Mouse (Mus musculus) left cerebral cortex, postnatal 4 days (tissue): ENCODE data around the gene Tnrc6a. TPM values are rescaled to one million over a fixed set of nuclear protein-coding genes. Genes with fewer than 3 reads are reported as not detected.
A peak's percentile ranks its signal among the peaks of the same experiment; 100 is the strongest.

Experiments
- DNase-seq: peaks from one replicate; pipeline ENCODE4 v3.0.0-alpha.2; 2022
- intact Hi-C: fragments of 180-260 bp; cut with DNase I; formaldehyde crosslinking; loops from one replicate; pipeline ENCODE4 v1.15.1; 2025
- total RNA-seq, 2 experiments: library from RNA; stranded (reverse); gene quantifications; 2 replicates each; pipeline ENCODE4 v1.2.3; 2021

Tnrc6a gene
- total RNA-seq, 2 experiments from 2014 or later = 74.2 to 80.5 TPM

DNA sequence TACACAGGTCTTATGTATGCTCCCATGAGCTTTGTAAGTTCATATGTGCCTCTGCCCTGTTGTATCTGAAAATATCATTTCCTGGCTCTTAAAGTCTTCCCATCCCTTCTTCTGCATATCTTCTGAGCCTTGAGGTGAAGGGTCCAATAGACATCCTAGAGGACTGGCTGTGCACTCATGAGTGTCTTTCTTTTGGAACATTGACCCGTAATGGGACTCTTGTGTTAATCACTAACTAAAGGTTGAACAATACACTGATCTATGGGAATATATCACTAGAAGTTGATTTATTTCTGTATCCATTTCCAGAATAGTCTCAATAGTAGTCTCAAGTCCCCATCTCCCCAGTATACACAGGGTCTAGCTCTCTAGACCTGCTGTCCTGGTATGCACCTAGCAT lies 61.2 kb downstream of the Tnrc6a start:
- no peak for DNase-seq
- intact Hi-C loops = loop anchor here (5.0 kb wide), 1 partner anchor 188 kb away; no protein-coding TSS in a partner anchor

DNA sequence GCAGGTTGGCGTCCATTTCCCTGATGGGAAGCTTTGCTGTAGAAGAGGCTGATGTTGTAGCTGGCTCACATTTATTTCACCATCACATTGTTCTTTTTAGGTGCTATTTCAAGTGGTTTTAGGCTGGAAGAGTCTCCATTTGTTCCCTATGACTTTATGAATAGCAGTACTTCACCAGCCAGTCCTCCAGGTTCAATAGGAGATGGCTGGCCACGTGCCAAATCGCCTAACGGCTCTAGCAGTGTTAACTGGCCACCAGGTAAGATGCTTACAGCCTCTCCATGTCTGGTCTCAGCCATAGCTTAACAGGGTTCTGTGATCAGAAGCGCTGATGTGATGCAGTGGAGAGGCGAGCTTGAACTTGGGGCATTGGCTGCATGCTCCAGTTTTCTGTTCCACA lies 62.8 kb downstream of the Tnrc6a start:
- peak; percentile 31 for DNase-seq
- intact Hi-C loops = no loop called here

DNA sequence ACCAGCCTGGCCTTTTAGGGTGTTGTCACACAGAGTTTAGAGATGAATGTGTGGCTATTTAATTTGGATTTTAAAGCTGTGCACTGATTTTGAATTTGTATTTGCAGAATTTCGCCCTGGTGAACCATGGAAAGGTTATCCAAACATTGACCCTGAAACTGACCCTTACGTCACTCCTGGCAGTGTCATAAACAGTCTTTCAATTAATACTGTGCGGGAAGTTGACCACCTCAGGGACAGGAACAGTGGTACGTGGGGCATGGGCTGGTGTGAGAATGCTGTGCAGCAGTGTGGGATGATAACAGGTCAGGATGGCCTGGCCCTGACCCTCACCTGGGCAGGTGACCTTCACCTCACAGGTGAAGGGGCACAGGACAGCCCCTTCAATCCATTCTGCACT lies 63.6 kb downstream of the Tnrc6a start:
- intact Hi-C loops = no loop called here
- DNase-seq = no peak

DNA sequence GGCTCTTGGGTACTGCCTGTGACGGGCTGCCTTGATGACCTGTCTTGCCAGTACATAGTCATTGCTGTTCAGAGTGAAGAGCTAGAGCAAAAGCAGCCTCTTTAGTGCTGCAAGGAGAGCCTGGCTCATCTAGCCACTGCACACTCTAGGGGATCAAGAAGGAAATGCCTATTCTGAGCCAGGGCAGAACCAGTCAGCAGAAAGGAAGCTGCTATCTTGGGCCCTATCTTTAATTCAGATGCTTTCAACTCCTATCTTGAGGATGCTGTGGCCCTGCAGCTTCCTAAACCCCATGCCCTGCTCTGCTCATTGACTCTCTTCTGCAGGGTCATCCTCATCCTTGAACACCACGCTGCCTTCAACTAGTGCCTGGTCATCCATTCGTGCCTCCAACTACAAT lies 64.8 kb downstream of the Tnrc6a start:
- intact Hi-C loops = no loop called here
- DNase-seq = no peak

DNA sequence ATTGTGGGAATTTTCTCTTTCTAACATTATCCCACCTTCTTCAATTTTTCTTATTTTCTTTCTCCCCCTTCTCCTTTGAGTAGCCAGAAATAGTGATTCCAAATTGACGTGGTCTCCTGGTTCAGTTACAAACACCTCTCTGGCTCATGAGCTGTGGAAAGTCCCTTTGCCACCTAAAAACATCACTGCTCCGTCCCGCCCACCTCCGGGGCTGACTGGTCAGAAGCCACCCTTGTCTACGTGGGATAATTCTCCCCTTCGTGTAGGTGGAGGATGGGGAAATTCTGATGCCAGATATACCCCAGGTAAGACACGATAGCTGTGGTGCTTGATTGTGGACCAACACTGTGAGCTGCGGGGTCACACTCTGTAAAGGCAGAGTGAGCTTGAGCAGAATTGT lies 66.1 kb downstream of the Tnrc6a start:
- intact Hi-C loops = loop anchor here (10.0 kb wide), 1 partner anchor 55 kb away; no protein-coding TSS in a partner anchor
- DNase-seq = no peak

DNA sequence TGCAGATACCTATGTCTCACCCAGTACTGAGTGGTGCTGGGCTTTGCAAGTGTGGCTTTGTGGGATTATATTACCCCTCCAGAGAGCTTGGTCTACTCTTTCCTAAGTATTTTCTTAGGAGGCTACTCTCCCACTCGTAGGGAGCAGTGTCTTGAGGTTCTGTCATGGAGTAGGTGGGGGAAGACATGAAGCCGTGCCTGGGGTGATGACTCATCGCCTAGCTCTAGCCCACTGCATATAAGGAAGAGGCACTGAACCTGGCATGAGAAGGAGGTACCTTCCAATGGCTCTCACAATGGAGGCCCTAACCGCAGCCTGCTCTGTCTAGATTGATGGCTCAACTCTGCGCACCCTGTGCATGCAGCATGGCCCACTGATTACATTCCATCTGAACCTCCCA lies 68.0 kb downstream of the Tnrc6a start:
- intact Hi-C loops = loop anchor here (10.0 kb wide), 1 partner anchor 57 kb away; no protein-coding TSS in a partner anchor

DNA sequence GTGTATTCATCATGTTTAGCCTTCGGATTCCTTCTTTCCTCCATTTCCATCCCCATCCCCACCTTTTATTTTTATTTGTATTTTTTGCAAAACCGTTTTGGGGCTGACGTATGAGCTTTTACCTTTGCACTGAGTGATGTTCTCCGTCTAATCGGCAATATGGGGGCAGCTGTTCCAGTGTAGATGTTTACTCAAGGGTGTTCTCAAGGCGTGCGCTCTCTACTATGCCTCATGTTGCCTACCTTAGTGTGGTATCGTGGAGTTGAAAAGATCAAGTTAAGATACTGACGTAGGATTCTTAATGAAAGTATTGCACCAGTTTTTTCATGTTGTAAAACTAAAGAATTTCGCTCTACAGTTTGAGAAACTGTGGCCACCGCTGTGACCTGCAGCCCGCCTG lies 69.5 kb downstream of the Tnrc6a start:
- no peak for DNase-seq
- intact Hi-C loops = loop anchor here (10.0 kb wide), 1 partner anchor 58 kb away; no protein-coding TSS in a partner anchor

More for the DNA sequence above, 68.0 kb downstream of the Tnrc6a start:
- no peak for DNase-seq

DNA sequence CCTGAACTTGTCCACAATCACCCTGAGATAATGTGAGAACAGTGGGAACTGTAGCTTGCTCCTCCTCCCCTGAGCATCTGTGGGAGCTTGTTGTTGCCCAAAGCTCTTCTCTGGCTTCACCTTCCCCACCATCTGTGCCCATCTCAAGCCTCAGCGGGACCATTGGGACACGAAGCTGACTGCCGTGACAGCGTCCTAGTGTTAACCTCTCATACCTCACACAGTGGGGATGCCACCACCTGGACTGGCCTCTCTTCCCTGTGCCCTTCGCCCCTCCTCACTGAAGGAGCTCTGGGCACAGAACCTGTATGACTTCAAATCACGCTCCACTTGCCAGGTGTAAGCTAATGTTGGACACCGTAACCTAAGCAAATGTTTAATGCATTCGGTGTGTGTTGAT lies 71.0 kb downstream of the Tnrc6a start:
- no peak for DNase-seq
- intact Hi-C loops = loop anchor here (10.0 kb wide), 1 partner anchor 60 kb away; no protein-coding TSS in a partner anchor

DNA sequence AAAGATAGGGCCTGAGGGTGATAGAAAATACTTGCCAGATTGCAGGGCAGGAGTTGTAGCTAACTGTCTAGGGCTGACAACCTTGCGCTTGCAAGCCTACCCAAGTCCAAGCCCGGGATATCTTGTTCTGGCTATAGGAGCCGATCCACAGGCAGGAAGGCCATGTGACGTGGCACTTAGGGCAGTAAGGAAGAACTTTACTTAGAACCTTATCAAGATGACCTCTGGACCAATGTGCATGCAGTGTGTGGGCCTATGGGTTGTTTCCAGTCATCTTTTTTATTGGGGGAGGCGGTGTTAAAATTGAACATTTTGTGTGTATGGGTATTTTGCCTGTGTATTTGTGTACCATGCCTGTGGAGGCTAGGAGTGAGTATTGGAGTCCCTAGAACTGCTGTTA lies 72.7 kb downstream of the Tnrc6a start:
- intact Hi-C loops = loop anchor here (10.0 kb wide), 1 partner anchor 62 kb away; no protein-coding TSS in a partner anchor
- no peak for DNase-seq

DNA sequence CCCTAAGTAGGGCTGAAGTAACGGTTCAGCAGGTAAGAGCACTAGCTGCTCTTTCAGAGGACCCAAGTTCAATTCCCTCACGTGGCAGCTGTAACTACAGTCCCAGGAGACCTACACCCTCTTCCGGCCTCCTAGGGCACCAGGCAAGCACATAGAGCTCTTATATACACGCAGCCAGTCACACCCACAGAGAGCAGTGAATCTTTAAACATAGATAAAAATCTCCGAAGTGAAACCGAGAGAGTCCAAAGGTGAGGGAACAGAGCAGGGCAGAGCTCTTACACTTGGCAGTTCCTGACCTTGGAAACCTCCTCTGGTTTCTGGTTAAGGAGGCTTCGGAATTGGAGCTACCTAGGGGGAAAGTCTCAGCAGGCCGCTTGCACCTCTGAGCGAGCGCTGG lies 75.0 kb downstream of the Tnrc6a start:
- DNase-seq = no peak
- intact Hi-C loops = loop anchor here (10.0 kb wide), 1 partner anchor 64 kb away; no protein-coding TSS in a partner anchor

DNA sequence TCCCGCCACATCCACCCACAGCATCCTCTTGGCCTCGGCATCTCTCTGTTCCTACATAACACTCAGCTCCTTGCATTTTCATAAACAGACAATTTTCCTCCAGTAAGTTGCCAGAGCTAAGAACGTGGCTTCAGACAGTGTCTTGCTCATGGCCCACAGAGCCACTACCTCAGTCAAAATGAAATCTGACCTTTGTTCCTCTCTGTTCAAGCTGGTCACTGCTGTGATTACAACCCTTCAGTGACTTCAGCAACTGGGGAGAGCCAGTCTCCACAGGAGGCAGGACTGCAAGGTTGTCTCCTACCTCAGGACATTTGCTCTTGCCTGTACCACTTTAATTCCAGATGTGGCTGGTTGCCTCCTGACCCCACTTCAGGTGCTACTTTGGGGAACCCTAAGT lies 75.5 kb downstream of the Tnrc6a start:
- intact Hi-C loops = loop anchor here (10.0 kb wide), 1 partner anchor 64 kb away; no protein-coding TSS in a partner anchor
- no peak for DNase-seq

DNA sequence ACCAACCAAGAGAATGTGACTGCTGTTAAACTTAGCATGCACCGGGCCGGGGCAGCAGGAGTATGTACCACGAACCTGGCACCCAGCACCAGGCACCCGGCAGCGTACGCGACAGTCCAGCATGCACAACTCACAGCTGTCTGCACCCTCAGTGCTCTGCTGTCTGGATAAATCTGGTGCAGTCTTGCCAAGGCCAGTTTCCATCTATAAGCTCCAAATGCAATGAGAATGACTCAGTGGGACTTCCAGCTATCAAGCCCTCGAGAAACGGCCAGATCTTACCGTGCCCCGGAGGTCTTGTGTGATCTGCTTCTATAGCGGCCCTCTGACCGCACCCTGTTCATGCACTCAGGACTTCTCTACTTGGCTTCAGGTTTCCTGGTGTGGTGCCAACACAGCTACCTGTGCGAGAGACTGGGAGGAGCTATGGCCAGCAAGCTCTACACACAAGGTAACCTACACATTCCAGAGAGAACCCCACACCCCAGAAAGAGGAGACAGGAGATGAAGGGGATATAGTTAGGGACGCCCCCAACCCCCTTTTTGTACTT lies 76.0 kb downstream of the Tnrc6a start:
- intact Hi-C loops = loop anchor here (10.0 kb wide), 1 partner anchor 65 kb away; no protein-coding TSS in a partner anchor
- DNase-seq = no peak

DNA sequence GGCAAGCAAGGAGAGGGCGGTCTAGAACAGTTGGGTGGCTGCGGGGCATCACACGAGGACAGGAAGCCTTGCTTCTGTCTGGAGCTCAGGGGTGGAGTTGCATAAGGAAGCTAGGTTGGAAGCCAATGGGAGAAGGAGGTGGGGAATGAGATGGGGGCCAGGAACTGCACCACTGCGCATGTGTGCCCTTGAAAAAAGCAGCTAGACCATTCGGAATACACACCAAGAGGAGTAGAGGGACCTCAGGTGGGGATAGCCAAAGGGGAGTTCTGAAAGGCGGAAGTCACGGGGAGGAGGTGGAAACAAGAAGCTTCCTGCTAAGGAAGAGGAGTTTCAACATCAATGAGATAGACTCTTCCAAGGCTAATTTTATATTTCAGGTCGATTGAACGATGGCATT lies 77.0 kb downstream of the Tnrc6a start:
- DNase-seq = no peak
- intact Hi-C loops = no loop called here

DNA sequence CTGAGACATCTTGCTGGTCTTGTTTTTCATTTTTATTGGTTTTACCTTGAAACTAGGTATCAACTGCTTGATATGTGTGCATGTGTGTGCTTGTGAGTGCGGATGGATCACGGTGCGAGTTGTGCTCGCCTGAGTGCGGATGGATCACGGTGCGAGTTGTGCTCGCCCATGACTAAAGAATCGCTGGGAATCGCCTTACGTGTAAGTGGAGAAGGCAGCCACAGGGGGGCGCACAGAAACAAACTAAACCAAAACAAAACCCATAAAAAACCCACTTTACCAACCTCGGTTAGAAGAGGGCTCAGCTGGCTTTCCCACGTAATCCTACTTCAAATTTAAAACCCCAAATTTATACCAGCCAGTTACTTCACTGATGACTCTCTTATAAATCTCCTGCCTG lies 81.6 kb downstream of the Tnrc6a start:
- intact Hi-C loops = loop anchor here (5.0 kb wide), 1 partner anchor 262 kb away; no protein-coding TSS in a partner anchor
- DNase-seq = peak; percentile 71

DNA sequence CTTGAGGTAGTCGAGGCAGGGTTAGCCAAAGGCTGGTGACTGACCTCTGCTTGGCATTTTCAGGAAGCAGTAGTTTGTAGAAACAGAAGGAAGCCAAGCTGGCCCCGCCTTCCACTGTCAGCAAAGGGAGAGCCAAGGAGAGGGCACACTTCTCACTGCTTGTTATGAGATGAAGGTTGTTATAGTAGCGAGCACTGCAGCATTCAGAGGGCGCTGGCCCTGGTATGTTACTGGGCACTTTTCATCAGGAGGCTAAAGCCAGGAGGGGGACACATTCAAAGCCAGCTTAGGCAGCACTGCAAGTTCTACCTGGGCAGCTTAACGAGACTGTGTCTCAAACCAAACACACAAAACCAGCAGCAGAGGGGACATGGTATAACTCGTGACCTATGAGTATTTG lies 83.9 kb downstream of the Tnrc6a start:
- intact Hi-C loops = loop anchor here (5.0 kb wide), 1 partner anchor 260 kb away; no protein-coding TSS in a partner anchor
- no peak for DNase-seq

DNA sequence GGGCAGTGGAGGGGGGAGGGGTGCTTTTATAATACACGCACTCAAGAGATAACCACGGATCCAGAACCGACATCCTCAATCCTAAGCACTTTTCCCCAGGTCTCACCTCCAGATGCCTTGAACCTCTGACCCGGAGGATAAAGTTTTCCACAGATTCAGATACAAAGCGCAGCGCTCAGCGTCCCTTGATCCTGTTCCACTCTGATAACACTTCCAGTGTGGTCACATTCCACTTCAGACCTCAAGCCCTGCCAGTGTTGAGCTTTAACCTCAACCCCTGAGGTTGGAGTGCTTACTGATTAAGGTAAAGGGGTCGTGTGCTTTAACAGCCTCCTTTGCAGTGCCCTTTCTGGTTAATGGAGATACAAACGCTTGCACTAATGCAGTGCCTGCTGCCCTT lies 86.2 kb downstream of the Tnrc6a start:
- no peak for DNase-seq
- intact Hi-C loops = loop anchor here (5.0 kb wide), 1 partner anchor 257 kb away; no protein-coding TSS in a partner anchor

DNA sequence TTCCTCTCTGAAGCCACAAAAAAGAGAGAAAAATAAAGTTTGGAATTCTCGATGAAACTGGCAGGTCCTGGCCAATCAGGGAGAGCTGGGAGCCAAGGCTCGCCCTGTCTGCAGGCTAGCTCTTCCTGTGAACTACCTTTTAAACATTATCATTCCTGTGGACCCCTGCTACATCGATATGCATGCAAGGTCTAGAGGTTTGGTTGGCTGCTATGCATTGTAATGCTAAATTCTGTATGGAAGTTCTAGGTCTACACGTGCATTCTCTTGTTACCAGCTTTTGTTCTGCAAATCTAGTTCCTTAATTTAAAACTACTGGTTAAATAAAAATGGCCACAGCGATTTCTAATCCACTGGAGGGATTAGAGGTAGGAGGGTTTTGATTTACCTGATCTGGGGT lies 87.8 kb downstream of the Tnrc6a start:
- intact Hi-C loops = no loop called here

DNA sequence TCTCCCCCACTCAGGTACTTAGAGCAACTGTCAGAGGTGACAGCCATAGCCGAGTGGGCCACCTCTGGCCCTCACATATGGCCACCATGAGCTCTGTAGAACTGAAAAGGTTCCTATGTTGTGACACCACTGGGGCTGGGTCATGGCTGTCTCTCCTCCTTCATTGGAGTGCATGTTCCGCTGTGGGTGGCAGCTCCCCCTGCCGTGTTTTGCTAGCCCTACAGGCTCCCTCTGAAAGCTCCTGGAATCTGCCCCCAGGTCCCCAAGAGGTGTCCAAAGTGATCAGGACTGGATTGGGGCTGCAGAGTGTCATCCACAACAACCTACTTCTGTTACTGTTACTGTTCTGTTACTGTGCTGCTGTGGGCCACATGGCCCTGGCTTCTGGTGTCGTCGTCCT lies 88.6 kb downstream of the Tnrc6a start:
- DNase-seq = no peak
- intact Hi-C loops = no loop called here

More for the DNA sequence above, 87.8 kb downstream of the Tnrc6a start:
- no peak for DNase-seq

DNA sequence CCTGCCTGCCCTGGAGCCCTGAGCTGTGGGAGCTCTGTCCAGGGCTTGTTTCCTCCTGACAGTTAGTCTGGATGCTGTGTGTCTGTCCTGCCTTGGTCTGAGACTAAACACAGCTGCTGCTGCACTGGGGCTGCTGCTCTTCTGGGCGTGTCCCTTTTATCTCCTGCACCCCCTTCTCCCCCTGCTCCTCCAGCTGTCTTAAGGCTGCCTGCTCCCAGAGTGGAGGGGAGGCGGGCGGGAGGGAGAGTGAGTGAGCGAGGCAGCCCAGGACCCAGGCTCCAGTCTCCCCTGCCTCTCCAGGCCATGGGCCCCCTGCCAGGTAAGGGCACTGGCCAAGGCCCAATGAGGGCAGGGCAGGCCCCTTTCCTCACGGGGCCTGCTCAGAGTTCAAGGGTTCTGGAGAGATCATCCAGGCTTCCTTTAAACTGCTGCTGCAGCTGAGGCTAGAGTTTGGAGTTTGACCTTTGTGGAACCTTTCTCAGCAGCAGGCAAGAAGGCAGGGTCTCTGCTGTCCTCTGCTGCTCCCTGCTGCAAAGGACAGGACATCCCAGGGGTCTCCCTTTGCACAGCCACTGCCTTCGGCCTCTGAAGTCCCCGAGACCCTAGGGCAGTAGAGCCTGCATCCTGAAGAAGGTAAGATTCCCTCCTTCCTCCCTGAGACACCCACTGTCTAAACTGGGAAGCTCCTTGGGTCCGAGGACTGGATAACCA lies 90.8 kb downstream of the Tnrc6a start, which contains the start of gene Slc5a11:
Slc5a11 (plus strand) TSS at position 416 of the 711 bp plus-strand sequence.
- intact Hi-C loops = no loop called here
- no peak for DNase-seq

DNA sequence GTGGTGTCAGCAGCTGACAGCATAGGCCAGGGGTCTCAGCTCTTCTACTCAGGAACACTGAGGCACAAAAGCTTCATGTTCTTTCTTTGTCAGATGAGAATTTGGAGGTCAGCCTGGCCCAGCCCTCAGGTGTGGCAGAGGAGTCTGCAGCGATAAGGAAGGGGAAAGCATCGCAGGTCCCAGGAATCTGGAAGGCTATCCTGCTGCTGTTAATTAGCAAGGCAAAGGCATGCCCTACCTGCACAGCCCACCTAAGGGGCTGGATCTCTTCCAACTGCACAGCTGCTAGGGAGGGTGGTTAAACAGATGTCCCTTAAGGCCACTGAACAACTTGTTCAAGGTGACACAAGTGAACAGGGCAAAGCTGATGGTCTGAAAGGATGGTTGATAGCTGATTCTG lies 91.5 kb downstream of the Tnrc6a start:
- intact Hi-C loops = no loop called here
- no peak for DNase-seq

DNA sequence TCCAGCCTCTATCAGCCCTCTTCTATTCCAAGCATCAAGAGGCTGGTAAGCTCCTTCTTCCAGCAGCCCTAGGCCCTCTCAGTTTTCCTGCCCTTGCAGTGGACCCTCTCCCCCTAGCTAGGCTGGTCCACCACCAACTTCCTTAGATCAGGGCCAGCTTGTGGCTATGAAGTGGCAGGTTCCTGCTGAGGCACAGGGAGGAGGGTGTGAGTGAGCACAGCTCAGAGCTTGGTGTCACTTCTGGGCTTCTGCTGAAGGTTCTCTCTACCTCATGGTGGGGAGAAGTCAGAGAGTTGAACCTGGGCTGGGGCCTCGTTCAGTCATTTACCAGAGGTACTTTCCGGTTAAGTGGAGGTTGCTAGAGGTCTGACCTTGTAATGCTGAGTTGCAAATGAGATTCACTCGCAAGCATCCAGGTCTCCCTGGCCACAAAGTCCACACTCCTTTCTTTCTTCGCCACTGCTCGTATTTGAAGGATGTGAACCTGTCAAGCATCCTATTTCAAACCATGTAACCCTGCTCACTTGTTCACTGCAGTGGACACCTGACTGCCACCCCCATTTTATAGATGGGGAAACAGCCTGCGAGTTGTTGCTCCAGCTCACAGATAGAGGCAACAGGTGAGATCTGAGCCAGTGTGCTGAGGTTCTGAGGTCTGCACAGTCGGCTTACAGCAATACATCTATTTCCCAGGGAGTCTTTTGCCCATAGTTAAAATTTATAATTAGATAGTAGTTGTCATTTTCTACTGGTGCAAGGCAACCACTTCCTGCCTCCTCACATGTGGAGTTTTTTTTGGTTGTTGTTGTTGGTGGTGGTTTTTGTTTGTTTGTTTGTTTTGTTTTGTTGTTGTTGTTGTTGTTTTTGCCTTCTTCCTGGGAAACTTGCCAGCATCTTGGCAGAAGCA lies 94.0 kb downstream of the Tnrc6a start:
- DNase-seq = no peak
- intact Hi-C loops = no loop called here
